Mouse (Mus musculus) subcutaneous adipose tissue, adult 2 months (tissue): ENCODE measurements around the gene Mpzl2. TPM values are rescaled to one million over a fixed set of nuclear protein-coding genes. Genes with fewer than 3 reads are reported as not detected.

Experiments
- polyA plus RNA-seq: library from polyadenylated mRNA; depleted of rRNA; stranded (reverse); fragments of >200 nt; gene quantifications from 2 replicates; pipeline ENCODE4 v1.2.3, GENCODE M21; 2012; ENCODE audit warnings: low replicate concordance; rRNA removed

The Mpzl2 gene
- polyA plus RNA-seq: 3.0 and 11.0 TPM in 2 replicates

DNA sequence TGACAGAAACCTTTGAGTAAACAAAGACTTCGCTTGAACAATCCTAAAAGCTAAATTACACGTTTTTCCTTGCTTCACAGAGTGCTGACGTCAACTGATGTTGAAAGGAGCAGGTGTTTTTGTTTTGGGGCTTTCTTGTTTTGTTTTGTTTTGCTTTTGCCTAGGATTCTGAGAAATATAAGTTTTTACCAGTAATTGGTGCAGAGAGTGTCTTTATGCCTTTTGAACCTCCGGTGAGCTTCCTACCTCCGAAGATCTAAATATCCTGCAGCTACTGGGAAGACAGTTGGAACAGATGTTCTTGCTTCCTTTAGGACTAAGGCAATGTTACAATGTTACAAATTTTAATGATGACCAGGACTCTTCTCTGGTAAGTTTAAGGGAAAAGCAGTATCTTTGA, at the start of gene Mpzl2:
Gene Mpzl2 (plus strand): TSS at position 301 of the 400 bp plus-strand sequence.

GRCm38 (mm10) chr9:45009180-45010078, 30.2 kb upstream of the Mpzl2 start, which contains the start of gene Cd3e:
Cd3e (minus strand) TSS chr9:45009627.

DNA sequence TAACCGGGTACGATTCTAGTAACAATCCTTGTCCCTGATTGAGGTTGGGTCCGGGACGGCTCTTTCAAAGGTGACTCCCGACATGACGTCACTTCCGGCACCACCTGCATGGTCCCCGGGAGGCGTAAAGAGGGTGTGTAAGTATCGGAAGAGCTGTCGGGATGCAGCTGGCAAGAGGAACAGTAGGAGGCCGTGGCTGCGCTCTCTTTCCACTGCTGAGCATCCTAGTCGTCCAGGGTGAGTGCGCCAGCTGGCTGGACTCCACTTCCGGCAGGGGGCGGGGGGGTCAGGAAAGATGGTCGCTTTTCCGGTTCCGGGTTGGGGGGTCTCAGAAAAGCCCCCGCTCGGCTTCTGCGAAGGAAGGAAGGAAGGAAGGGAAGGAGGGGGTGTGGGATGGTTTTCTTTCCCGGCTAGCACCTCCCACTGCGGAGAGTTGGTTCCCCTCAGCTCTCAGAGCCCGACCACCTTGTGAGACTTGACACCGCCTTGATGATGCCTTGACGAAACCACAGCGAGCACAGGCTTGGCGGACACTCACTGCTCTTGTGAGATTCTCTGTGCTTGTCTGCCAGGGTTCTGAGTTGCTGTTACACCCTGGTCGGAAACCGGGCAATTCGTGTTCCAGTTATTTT, 15.6 kb downstream of the Mpzl2 start, which contains the start of gene Mpzl3:
Gene Mpzl3 (plus strand): TSS at position 105 of the 632 bp plus-strand sequence.

DNA sequence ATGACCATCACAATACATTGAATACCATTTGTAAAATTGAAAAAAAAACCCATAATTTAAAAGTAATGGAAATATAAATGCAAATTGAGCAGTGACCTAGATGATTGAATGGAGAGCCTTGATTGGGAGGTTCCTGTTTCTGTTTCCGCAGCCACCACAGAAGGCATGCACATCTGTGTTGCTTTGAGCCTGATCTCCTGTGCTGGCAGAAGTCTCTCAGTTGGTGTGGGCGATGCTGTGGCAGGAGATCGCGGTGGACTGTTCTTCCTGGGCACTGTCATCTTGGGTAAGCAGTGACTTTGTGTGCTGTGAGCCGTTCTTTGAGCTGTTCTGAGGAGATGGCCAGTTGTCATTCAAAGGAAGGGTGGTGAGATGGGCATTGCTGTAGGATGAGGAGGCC, 39.4 kb downstream of the Mpzl2 start, which contains the start of gene Jaml:
Gene Jaml (plus strand): TSS at position 173 of the 400 bp plus-strand sequence.

Other genes starting within 250 kb of the Mpzl2 start
- 1.0 and 4.3 TPM in 2 replicates for gene Tmem25, start 240.5 kb upstream of the Mpzl2 start, polyA plus RNA-seq
- gene Ttc36, start 236.7 kb upstream of the Mpzl2 start, polyA plus RNA-seq: 1.4 and 3.2 TPM in 2 replicates
- gene Kmt2a, start 158.5 kb upstream of the Mpzl2 start, polyA plus RNA-seq: 13.3 and 29.7 TPM in 2 replicates
- 364 and 507 TPM in 2 replicates for gene Atp5l, start 119.1 kb upstream of the Mpzl2 start, polyA plus RNA-seq
- 17.3 and 19.1 TPM in 2 replicates for gene Ube4a, start 74.2 kb upstream of the Mpzl2 start, polyA plus RNA-seq
- 0.43 and 0.90 TPM in 2 replicates for gene Cd3g, start 59.4 kb upstream of the Mpzl2 start, polyA plus RNA-seq
- gene Cd3d, start 58.0 kb upstream of the Mpzl2 start, polyA plus RNA-seq: 0.46 and 0.60 TPM in 2 replicates
- 1.0 and 1.3 TPM in 2 replicates for gene Cd3e, start 30.2 kb upstream of the Mpzl2 start, polyA plus RNA-seq
- 0.75 and 3.1 TPM in 2 replicates for gene Mpzl3, start 15.4 kb downstream of the Mpzl2 start, polyA plus RNA-seq
- gene Jaml, start 39.4 kb downstream of the Mpzl2 start, polyA plus RNA-seq: 0.36 and 0.76 TPM in 2 replicates
- 0.24 and 4.2 TPM in 2 replicates for gene Scn2b, start 78.0 kb downstream of the Mpzl2 start, polyA plus RNA-seq
- gene Scn4b, start 98.6 kb downstream of the Mpzl2 start, polyA plus RNA-seq: 0.49 and 0.62 TPM in 2 replicates
- gene BC049352, start 142.2 kb downstream of the Mpzl2 start, polyA plus RNA-seq: 1.3 and 1.6 TPM in 2 replicates
- gene Tmprss4, start 164.3 kb downstream of the Mpzl2 start, polyA plus RNA-seq: 10.2 TPM in 1 of 2 replicates, not detected in the other
- gene Il10ra, start 229.3 kb downstream of the Mpzl2 start, polyA plus RNA-seq: 9.7 and 14.6 TPM in 2 replicates